Mouse (Mus musculus) kidney, embryonic 15.5 days (tissue): ENCODE results near the gene Scai. TPM values are rescaled to one million over a fixed set of nuclear protein-coding genes. Genes with fewer than 3 reads are reported as not detected.

Experiments
- ATAC-seq: fragments of 200-750 bp; cut with Nextera tagmentation; replicated peaks from 2 replicates; pipeline ENCODE4 v1.8.0; 2017; ENCODE audit warnings: moderate TSS enrichment; ENCODE audit not compliant: low FRiP score
- H3K27ac ChIP-seq: fragments of 300-500 bp; sonication (generic); 2 replicates; pipeline ENCODE4 v1.5.1; 2015; ENCODE audit warnings: mild to moderate bottlenecking, inconsistent platforms
- H3K27me3 ChIP-seq: fragments of 300-500 bp; sonication (generic); 2 replicates; pipeline ENCODE4 v1.6.1; 2015; ENCODE audit warnings: inconsistent platforms
- H3K36me3 ChIP-seq: fragments of 300-500 bp; sonication (generic); 2 replicates; pipeline ENCODE4 v1.6.1; 2015; ENCODE audit warnings: inconsistent platforms
- H3K4me1 ChIP-seq: fragments of 300-500 bp; sonication (generic); 2 replicates; pipeline ENCODE4 v1.6.1; 2015; ENCODE audit warnings: inconsistent platforms
- H3K4me2 ChIP-seq: fragments of 300-500 bp; sonication (generic); 2 replicates; pipeline ENCODE4 v1.6.1; 2015; ENCODE audit warnings: moderate library complexity, mild to moderate bottlenecking, inconsistent platforms
- H3K4me3 ChIP-seq: fragments of 300-500 bp; sonication (generic); replicated peaks from 2 replicates; pipeline ENCODE4 v1.5.1; 2015; ENCODE audit warnings: mild to moderate bottlenecking, inconsistent platforms
- H3K9ac ChIP-seq: fragments of 300-500 bp; sonication (generic); 2 replicates; pipeline ENCODE4 v1.6.1; 2015; ENCODE audit warnings: mild to moderate bottlenecking, inconsistent platforms
- H3K9me3 ChIP-seq: fragments of 300-500 bp; sonication (generic); replicated peaks from 2 replicates; pipeline ENCODE4 v1.6.1; 2016; ENCODE audit warnings: inconsistent platforms
- WGBS: fragments of 180-500 bp; shearing (Covaris S2); methylation state at CpG from one replicate; pipeline ENCODE4 v1.1.7; 2015; ENCODE audit warnings: mixed read lengths; 5-methylcytosine and 5-hydroxymethylcytosine counted together
- polyA plus RNA-seq: library from polyadenylated mRNA; unstranded; fragments of >200 nt; fragmentation: Nextera tagmentation; extraction: Ambion mirVana; gene quantifications from 2 replicates; pipeline ENCODE4 v1.2.1, GENCODE M21; 2015

Scai gene
- polyA plus RNA-seq, 1 experiment from 2014 or later: 10.1 TPM

GRCm38 (mm10) chr2:39048515-39048914 is 142.0 kb downstream of the Scai start:
- Histone ChIP-seq H3K36me3 (peaks cover 85% of the 10 kb centered on the region), H3K4me2 (no peak overlapping the region), H3K27me3 (no peaks in the 10 kb centered on the region), H3K4me1 (no peaks in the 10 kb centered on the region), H3K9me3 (no peaks in the 10 kb centered on the region), H3K27ac (no peak overlapping the region), H3K4me3 (no peak overlapping the region), H3K9ac (no peak overlapping the region)
- no peak for ATAC-seq
- WGBS: 95% methylated on average over 1 of the region's 1 CpGs

- H3K36me3 ChIP-seq: peaks cover 77% of the 10 kb centered on the region
- H3K4me2 ChIP-seq: no peak overlapping the region
- 89% methylated on average over 1 of the region's 1 CpGs for WGBS
- H3K9me3 ChIP-seq: no peaks in the 10 kb centered on the region
- no peak for ATAC-seq
- H3K27ac ChIP-seq: no peak overlapping the region
- H3K4me3 ChIP-seq: no peak overlapping the region
- H3K9ac ChIP-seq: no peak overlapping the region
- H3K27me3 ChIP-seq: no peaks in the 10 kb centered on the region
- no peaks in the 10 kb centered on the region for H3K4me1 ChIP-seq
These were observed 150.3 kb downstream of the Scai start for GRCm38 (mm10) chr2:39040215-39040614.

DNA sequence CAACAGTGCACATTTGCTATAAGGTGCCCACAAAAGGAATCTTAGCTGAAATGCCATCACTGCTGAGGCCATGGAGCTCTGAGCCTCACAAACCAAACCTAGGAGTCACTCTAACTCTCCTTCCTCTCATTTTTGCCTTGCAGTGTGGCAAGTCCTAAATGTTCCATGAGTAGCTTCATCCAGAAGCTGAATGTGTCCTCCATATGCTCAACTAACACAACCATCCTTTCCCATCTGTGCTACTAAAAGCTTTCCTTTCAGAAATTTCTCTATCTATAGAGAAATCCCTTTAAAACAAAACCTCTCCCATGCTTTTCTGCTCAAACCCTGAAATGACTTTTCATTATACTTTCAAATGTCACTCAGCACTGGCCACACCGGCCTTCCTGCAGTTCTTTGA is 158.9 kb downstream of the Scai start:
- H3K4me3 ChIP-seq: no peak overlapping the region
- H3K4me2 ChIP-seq: no peak overlapping the region
- H3K36me3 ChIP-seq: peaks cover 88% of the 10 kb centered on the region
- 98% methylated on average over 1 of the region's 1 CpGs for WGBS
- H3K27ac ChIP-seq: no peak overlapping the region
- no peak overlapping the region for H3K9ac ChIP-seq
- no peak for ATAC-seq
- no peaks in the 10 kb centered on the region for H3K27me3 ChIP-seq
- H3K4me1 ChIP-seq: no peaks in the 10 kb centered on the region
- H3K9me3 ChIP-seq: no peaks in the 10 kb centered on the region

- WGBS: 85% methylated on average over 1 of the region's 1 CpGs
These were observed 170.5 kb downstream of the Scai start for GRCm38 (mm10) chr2:39020004-39020403.

DNA sequence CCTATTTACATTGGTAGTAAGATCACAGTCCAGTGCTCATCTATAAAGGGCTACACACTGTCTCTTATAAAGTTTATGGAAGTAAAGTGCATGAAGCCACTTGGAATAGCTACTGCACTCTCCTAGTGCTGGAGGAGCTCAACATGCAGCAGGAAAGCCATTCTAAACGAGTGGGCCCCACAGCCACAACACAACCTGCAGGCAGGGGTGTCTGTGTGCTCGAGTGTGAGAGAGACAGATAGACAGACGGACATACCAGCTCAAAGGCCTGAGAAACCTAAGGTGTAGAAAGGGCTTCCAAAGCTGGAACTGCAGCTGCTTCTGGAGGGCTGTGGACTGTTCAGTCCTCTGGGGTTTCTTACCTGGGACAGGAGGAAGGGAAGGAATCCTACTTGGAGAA is 174.0 kb downstream of the Scai start:
- Histone ChIP-seq H3K4me2 (no peak overlapping the region), H3K27me3 (no peaks in the 10 kb centered on the region), H3K4me3 (no peak overlapping the region), H3K4me1 (no peaks in the 10 kb centered on the region), H3K9me3 (no peaks in the 10 kb centered on the region), H3K9ac (no peak overlapping the region), H3K27ac (no peak overlapping the region), H3K36me3 (peaks cover 95% of the 10 kb centered on the region)
- ATAC-seq: no peak
- WGBS: 77% methylated on average over 3 of the region's 3 CpGs

More at GRCm38 (mm10) chr2:39020004-39020403, 170.5 kb downstream of the Scai start:
- no peaks in the 10 kb centered on the region for H3K4me1 ChIP-seq
- ATAC-seq: no peak
- peaks cover 90% of the 10 kb centered on the region for H3K36me3 ChIP-seq
- H3K27me3 ChIP-seq: no peaks in the 10 kb centered on the region
- H3K27ac ChIP-seq: no peak overlapping the region
- H3K9ac ChIP-seq: no peak overlapping the region
- H3K4me3 ChIP-seq: no peak overlapping the region
- no peak overlapping the region for H3K4me2 ChIP-seq
- H3K9me3 ChIP-seq: no peaks in the 10 kb centered on the region

Other genes starting within 250 kb of the Scai start
- 1.9 and 2.1 TPM in 2 replicates for gene Wdr38, start 193.3 kb downstream of the Scai start, polyA plus RNA-seq
- 131 and 132 TPM in 2 replicates for gene Arpc5l, start 185.4 kb downstream of the Scai start, polyA plus RNA-seq
- 1,044 and 1,085 TPM in 2 replicates for gene Rpl35, start 185.1 kb downstream of the Scai start, polyA plus RNA-seq
- 23.5 and 28.4 TPM in 2 replicates for gene Golga1, start 125.2 kb downstream of the Scai start, polyA plus RNA-seq
- gene Ppp6c, start 35.7 kb upstream of the Scai start, polyA plus RNA-seq: 70.8 and 79.5 TPM in 2 replicates